Mouse (Mus musculus): ENCODE results near the gene Golph3. TPM values are rescaled to one million over a fixed set of nuclear protein-coding genes. Genes with fewer than 3 reads are reported as not detected.

Golph3 gene
- polyA plus RNA-seq, 1 experiment = 42.3 TPM

- Histone ChIP-seq H3ac (ENCODE audit: control insufficient read depth, insufficient read length, low read depth) (no peak overlapping the region), H3K36me3 (ENCODE audit: control insufficient read depth, insufficient read depth) (peaks cover 79% of the 10 kb centered on the region), H3K79me2 (ENCODE audit: control insufficient read depth, insufficient read depth) (no peaks in the 10 kb centered on the region), H3K79me3 (ENCODE audit: low read depth) (no peaks in the 10 kb centered on the region), H3K4me3 (ENCODE audit: insufficient read depth, poor library complexity, severe bottlenecking) (no peak overlapping the region), H3K27me3 (ENCODE audit: control insufficient read depth, insufficient read depth, insufficient read length) (no peaks in the 10 kb centered on the region)
- no peak for TF ChIP-seq CEBPB (IDR thresholded peaks at IDR 0.05; ENCODE audit: low read depth)
Measured at GRCm38 (mm10) chr15:12354281-12354810, 33.1 kb downstream of the Golph3 start.

DNA sequence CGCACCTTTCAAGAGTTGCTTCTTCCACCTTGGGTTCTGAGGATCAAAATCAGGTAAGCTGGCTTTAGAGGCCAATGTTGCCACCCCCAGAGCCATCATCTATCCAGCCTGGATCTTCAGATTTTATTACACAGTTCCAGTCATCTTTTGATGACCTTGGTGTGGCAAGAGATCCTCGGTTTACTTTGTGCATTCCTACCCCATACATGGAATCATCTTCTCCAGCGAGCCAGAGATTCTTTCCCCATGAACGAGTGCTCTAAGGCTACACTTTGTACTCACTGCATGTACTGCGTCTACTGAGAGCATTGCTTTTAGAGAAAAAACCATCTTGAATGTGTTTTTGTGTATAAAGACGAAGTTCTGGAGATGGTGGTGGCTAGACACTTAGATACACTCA lies 34.0 kb downstream of the Golph3 start:
- peaks cover 75% of the 10 kb centered on the region for H3K36me3 ChIP-seq (ENCODE audit: control insufficient read depth, insufficient read depth)
- no peaks in the 10 kb centered on the region for H3K79me2 ChIP-seq (ENCODE audit: control insufficient read depth, insufficient read depth)
- no peak overlapping the region for H3ac ChIP-seq (ENCODE audit: control insufficient read depth, insufficient read length, low read depth)
- TF ChIP-seq MAX (IDR thresholded peaks at IDR 0.05) = no peak
- no peak for TF ChIP-seq USF1 (IDR thresholded peaks at IDR 0.05; ENCODE audit: low read depth)
- TF ChIP-seq CEBPB (IDR thresholded peaks at IDR 0.05; ENCODE audit: low read depth) = no peak
- TF ChIP-seq MYOG (IDR thresholded peaks at IDR 0.05; ENCODE audit: control insufficient read depth, extremely low read depth, insufficient read length) = no peak
- TF ChIP-seq MYOD1 (IDR thresholded peaks at IDR 0.05; ENCODE audit: control insufficient read depth, insufficient read length, low read depth) = no peak
- no peak for TF ChIP-seq CTCF (IDR thresholded peaks at IDR 0.05; ENCODE audit: control insufficient read depth, insufficient read depth, insufficient read length)
- TF ChIP-seq FOSL1 (IDR thresholded peaks at IDR 0.05; ENCODE audit: insufficient read depth, low read length, poor library complexity, severe bottlenecking) = no peak
- no peak overlapping the region for H3K4me3 ChIP-seq (ENCODE audit: insufficient read depth, poor library complexity, severe bottlenecking)
- H3K79me3 ChIP-seq (ENCODE audit: low read depth) = no peaks in the 10 kb centered on the region
- no peaks in the 10 kb centered on the region for H3K27me3 ChIP-seq (ENCODE audit: control insufficient read depth, insufficient read depth, insufficient read length)

DNA sequence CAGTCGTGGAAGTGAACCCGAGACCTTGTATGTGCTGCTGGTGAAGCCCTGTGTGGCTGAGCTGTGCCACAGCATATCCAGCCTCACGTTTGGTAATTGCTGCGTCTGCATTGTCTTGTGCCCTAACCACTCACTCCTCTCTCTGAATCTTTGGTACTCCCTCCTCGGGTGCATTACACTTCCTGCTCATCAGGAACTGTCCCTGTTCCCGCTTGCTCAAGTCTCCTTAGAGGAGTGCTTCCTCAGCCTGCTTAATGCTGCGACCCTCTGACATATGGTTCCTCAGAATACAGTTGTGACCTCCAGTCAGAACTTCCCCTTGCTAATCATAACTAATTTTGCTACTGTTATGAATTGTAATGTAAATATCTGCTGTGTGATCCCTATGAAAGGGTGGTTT lies 34.7 kb downstream of the Golph3 start:
- H3K27me3 ChIP-seq (ENCODE audit: control insufficient read depth, insufficient read depth, insufficient read length) = no peaks in the 10 kb centered on the region
- H3ac ChIP-seq (ENCODE audit: control insufficient read depth, insufficient read length, low read depth) = no peak overlapping the region
- H3K79me3 ChIP-seq (ENCODE audit: low read depth) = no peaks in the 10 kb centered on the region
- peaks cover 71% of the 10 kb centered on the region for H3K36me3 ChIP-seq (ENCODE audit: control insufficient read depth, insufficient read depth)
- no peak for TF ChIP-seq CEBPB (IDR thresholded peaks at IDR 0.05; ENCODE audit: low read depth)
- TF ChIP-seq MYOD1 (IDR thresholded peaks at IDR 0.05; ENCODE audit: control insufficient read depth, insufficient read length, low read depth) = no peak
- TF ChIP-seq MYOG (IDR thresholded peaks at IDR 0.05; ENCODE audit: control insufficient read depth, extremely low read depth, insufficient read length) = no peak
- no peak for TF ChIP-seq FOSL1 (IDR thresholded peaks at IDR 0.05; ENCODE audit: insufficient read depth, low read length, poor library complexity, severe bottlenecking)
- no peak for TF ChIP-seq MAX (IDR thresholded peaks at IDR 0.05)
- no peak for TF ChIP-seq USF1 (IDR thresholded peaks at IDR 0.05; ENCODE audit: low read depth)
- TF ChIP-seq CTCF (IDR thresholded peaks at IDR 0.05; ENCODE audit: control insufficient read depth, insufficient read depth, insufficient read length) = no peak
- H3K79me2 ChIP-seq (ENCODE audit: control insufficient read depth, insufficient read depth) = no peaks in the 10 kb centered on the region
- H3K4me3 ChIP-seq (ENCODE audit: insufficient read depth, poor library complexity, severe bottlenecking) = no peak overlapping the region

DNA sequence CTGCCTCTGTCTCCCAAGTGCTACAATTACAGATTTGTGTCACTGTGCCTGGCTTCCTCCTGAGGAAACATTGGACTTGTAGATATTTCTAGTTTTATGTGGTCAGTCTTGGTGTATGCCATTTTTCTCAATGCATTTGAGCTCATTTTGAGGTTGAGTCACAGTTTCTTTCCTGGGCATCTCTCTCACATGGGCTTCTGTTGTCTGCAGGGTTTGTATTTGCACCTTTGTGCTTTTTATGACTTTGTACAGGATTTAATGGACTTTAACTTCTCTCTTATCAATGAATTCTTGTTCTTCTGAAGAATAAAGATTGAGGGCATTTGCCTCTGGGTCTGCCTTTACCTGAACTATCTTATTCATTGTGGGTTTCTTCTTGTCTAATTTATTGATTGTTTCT lies 36.2 kb downstream of the Golph3 start:
- TF ChIP-seq MYOD1 (IDR thresholded peaks at IDR 0.05; ENCODE audit: control insufficient read depth, insufficient read length, low read depth) (no peak), MYOG (IDR thresholded peaks at IDR 0.05; ENCODE audit: control insufficient read depth, extremely low read depth, insufficient read length) (no peak), USF1 (IDR thresholded peaks at IDR 0.05; ENCODE audit: low read depth) (no peak), FOSL1 (IDR thresholded peaks at IDR 0.05; ENCODE audit: insufficient read depth, low read length, poor library complexity, severe bottlenecking) (no peak), MAX (IDR thresholded peaks at IDR 0.05) (no peak), CEBPB (IDR thresholded peaks at IDR 0.05; ENCODE audit: low read depth) (no peak), CTCF (IDR thresholded peaks at IDR 0.05; ENCODE audit: control insufficient read depth, insufficient read depth, insufficient read length) (no peak)
- Histone ChIP-seq H3K36me3 (ENCODE audit: control insufficient read depth, insufficient read depth) (peaks cover 55% of the 10 kb centered on the region), H3K4me3 (ENCODE audit: insufficient read depth, poor library complexity, severe bottlenecking) (no peak overlapping the region), H3ac (ENCODE audit: control insufficient read depth, insufficient read length, low read depth) (no peak overlapping the region), H3K79me2 (ENCODE audit: control insufficient read depth, insufficient read depth) (no peaks in the 10 kb centered on the region), H3K27me3 (ENCODE audit: control insufficient read depth, insufficient read depth, insufficient read length) (no peaks in the 10 kb centered on the region), H3K79me3 (ENCODE audit: low read depth) (no peaks in the 10 kb centered on the region)

DNA sequence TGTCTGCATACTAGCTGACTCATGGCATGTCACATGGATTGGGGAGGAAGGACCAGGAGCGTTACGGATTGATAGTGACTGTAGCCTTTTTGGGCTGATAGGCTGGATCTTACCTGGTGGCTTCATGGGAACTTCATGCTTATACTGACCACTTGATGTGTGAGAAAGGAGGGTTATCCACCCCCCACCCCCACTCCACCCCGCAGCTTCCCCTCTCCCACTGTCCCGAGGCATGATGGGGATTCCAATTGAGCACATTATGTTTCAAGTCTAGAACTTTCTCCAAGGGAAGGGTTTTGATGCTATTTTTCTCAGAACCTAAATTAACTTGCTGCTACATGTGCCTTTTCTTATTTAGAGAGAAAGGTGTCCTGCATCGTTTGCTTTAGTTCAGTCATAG lies 37.1 kb downstream of the Golph3 start:
- TF ChIP-seq MYOD1 (IDR thresholded peaks at IDR 0.05; ENCODE audit: control insufficient read depth, insufficient read length, low read depth) (no peak), MAX (IDR thresholded peaks at IDR 0.05) (no peak), MYOG (IDR thresholded peaks at IDR 0.05; ENCODE audit: control insufficient read depth, extremely low read depth, insufficient read length) (no peak), CTCF (IDR thresholded peaks at IDR 0.05; ENCODE audit: control insufficient read depth, insufficient read depth, insufficient read length) (no peak), CEBPB (IDR thresholded peaks at IDR 0.05; ENCODE audit: low read depth) (no peak), FOSL1 (IDR thresholded peaks at IDR 0.05; ENCODE audit: insufficient read depth, low read length, poor library complexity, severe bottlenecking) (no peak), USF1 (IDR thresholded peaks at IDR 0.05; ENCODE audit: low read depth) (no peak)
- H3K36me3 ChIP-seq (ENCODE audit: control insufficient read depth, insufficient read depth) = peaks cover 46% of the 10 kb centered on the region
- H3ac ChIP-seq (ENCODE audit: control insufficient read depth, insufficient read length, low read depth) = no peak overlapping the region
- no peaks in the 10 kb centered on the region for H3K79me3 ChIP-seq (ENCODE audit: low read depth)
- no peak overlapping the region for H3K4me3 ChIP-seq (ENCODE audit: insufficient read depth, poor library complexity, severe bottlenecking)
- no peaks in the 10 kb centered on the region for H3K79me2 ChIP-seq (ENCODE audit: control insufficient read depth, insufficient read depth)
- no peaks in the 10 kb centered on the region for H3K27me3 ChIP-seq (ENCODE audit: control insufficient read depth, insufficient read depth, insufficient read length)

DNA sequence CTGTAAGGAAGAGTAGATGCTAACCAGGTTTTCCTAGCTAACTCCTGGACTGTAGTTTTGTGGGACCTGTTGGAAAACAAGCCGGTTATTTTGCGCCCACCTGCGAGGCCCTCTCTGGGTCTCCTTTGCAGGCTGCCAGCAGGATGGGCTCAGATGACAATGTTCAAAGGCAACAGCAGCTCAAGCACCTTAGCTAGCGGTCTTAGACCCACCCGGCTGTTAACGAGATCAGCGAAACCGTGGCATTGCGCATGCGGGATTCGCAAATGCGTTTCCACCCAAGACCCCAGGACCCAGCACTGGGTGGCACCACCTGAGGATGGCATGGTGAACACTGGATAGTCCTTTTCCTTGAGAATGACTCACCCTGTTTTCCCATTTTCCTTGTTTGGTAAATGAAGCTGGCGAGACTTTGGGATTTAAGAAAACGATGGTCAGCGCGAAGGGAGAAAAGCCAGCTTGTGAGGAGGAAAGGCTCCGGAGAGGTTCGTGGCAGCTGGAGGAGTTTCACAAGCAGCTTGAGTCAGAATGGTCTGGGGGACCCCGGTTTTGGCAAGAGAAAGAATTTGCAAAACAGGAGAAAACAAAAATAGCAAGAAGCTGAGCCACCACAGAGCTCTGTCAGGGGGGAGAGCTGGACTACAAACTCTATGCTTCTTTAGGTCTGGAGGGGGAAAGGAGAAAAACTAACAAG lies 39.4 kb downstream of the Golph3 start:
- Histone ChIP-seq H3K79me2 (ENCODE audit: control insufficient read depth, insufficient read depth) (no peaks in the 10 kb centered on the region), H3K27me3 (ENCODE audit: control insufficient read depth, insufficient read depth, insufficient read length) (no peaks in the 10 kb centered on the region), H3K79me3 (ENCODE audit: low read depth) (no peaks in the 10 kb centered on the region), H3K36me3 (ENCODE audit: control insufficient read depth, insufficient read depth) (peaks cover 24% of the 10 kb centered on the region), H3ac (ENCODE audit: control insufficient read depth, insufficient read length, low read depth) (no peak overlapping the region), H3K4me3 (ENCODE audit: insufficient read depth, poor library complexity, severe bottlenecking) (no peak overlapping the region)
- TF ChIP-seq CEBPB (IDR thresholded peaks at IDR 0.05; ENCODE audit: low read depth) = no peak
- no peak for TF ChIP-seq CTCF (IDR thresholded peaks at IDR 0.05; ENCODE audit: control insufficient read depth, insufficient read depth, insufficient read length)
- TF ChIP-seq MAX (IDR thresholded peaks at IDR 0.05) = no peak
- TF ChIP-seq MYOD1 (IDR thresholded peaks at IDR 0.05; ENCODE audit: control insufficient read depth, insufficient read length, low read depth) = no peak
- TF ChIP-seq USF1 (IDR thresholded peaks at IDR 0.05; ENCODE audit: low read depth) = no peak
- no peak for TF ChIP-seq FOSL1 (IDR thresholded peaks at IDR 0.05; ENCODE audit: insufficient read depth, low read length, poor library complexity, severe bottlenecking)
- no peak for TF ChIP-seq MYOG (IDR thresholded peaks at IDR 0.05; ENCODE audit: control insufficient read depth, extremely low read depth, insufficient read length)
